Mouse (Mus musculus): Measurements from ENCODE around the gene Acvr1b.

DNA sequence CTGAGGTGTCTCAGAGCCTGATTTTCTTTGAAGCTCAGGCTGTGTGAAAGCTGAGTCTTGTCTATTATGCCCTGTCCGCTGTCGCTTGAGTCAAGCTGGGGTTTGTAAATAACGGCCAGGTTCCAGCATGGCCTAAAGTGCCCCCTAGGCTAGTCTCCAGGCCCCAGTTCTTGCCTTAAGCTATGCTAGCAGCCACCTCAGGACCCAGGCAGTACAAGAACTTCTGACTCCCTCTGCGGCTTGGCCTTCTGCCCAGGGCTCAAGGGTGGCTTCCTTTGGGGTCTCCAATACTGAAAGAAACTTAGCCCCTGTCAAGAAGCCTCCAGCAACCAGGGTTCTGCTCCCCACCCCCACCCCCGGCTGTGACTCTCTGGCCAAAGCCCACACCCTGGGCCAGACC is 29.7 kb upstream of the Acvr1b start:
- TF ChIP-seq CTCF (IDR thresholded peaks at IDR 0.05; ENCODE audit: borderline replicate concordance, insufficient read depth, low read depth, low read length), result no peak
- no peak for TF ChIP-seq POLR2A (IDR thresholded peaks at IDR 0.05; ENCODE audit: borderline replicate concordance, insufficient read depth, low read length)
